Mouse (Mus musculus) megakaryocyte, embryonic 14.5 days (primary cell): Measurements from ENCODE around the gene Tmem108.

Experiments
- FLI1 ChIP-seq: IDR thresholded peaks from 2 replicates; pipeline ENCODE4 v1.6.1; 2012; ENCODE audit warnings: low read length, inconsistent platforms, mixed read lengths
- GATA1 ChIP-seq: IDR thresholded peaks from 3 replicates; pipeline ENCODE4 v1.6.1; 2012; ENCODE audit warnings: mixed read lengths, low read length, inconsistent platforms, borderline replicate concordance

DNA sequence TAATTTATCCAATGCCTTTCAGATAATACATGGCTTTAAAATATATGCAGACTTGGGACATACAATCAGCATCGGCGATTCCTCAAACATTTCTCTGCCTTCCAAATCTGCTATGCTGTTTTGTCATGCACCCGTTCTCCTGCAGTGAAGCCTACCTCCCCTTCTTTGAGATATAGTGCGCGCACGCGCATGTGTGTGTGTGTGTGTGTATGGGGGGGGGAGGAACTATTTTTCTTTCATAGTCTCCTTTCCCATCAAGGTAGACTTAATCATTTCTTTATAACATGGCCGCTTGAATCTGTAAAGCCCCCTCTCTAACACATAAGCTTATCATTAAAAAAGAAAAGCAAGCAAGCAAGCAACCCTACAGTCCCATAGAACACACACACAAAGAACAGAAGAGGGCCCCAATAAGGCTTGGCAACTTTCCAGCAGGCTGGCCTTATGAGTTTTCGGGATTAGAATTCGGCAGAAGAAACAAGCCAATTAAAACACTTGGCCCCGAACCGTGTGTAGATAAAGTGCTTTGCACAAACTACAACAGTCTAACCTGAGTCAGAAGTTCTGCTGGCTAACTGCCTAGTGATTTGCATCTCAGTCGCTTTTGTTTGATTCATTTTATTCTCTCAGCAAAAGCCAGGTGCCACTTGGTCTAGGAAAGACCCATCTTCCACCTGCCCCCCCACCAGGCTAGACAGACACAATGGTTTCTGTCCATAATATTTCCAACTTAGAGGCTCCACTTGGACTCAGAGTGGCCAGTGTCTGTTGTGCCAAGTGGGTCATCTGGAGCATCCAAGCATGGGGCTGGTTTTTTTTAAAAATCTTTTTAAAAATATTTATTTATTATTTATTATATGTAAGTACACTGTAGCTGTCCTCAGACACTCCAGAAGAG lies 153.2 kb downstream of the Tmem108 start:
- TF ChIP-seq GATA1 (no peak), FLI1 (no peak)
